Mouse (Mus musculus): Measurements from ENCODE around the gene Fastkd1.
A peak's percentile ranks its signal among the peaks of the same experiment; 100 is the strongest.
"Not testable (repeated sequence)": the region's sequence is repeated elsewhere in the genome, so short reads cannot be mapped to it uniquely, and the experiment has no call there.

Gene Fastkd1

DNA sequence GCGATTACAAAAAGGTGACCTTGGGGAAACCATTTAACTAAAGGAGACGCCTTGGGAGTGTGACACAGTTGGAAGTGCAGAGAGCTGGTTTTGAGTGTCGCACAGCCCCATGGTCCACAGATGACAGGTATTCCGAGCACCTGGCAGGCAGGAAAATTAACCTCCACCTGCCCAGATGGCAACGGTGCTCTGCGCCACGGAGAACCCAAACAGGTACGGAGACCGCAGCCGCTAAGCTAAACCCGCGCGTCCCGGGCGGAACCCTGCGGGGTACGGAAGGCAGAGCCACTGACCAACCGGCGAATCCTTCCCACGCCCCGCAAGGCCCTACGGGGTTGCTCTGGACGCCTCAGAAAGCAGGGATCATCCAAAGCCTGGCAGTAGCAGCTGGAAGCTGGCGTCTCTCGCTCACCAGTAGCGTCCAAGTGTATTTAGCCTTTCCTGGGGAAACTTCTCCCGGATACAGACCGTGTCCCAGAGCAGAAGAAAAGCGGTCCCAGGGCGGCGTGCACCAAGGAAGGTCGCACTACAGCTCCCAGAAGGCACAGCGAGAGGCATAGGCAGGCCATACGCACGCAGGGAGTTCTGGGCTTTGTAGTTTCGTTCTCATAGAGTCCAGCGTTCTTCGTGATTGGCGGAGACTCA lies at the start of gene Fastkd1:
Gene Fastkd1, minus strand, starts transcription at position 536 of the 645 bp plus-strand sequence.
- DNase-seq = peak; percentile 91 to 95

DNA sequence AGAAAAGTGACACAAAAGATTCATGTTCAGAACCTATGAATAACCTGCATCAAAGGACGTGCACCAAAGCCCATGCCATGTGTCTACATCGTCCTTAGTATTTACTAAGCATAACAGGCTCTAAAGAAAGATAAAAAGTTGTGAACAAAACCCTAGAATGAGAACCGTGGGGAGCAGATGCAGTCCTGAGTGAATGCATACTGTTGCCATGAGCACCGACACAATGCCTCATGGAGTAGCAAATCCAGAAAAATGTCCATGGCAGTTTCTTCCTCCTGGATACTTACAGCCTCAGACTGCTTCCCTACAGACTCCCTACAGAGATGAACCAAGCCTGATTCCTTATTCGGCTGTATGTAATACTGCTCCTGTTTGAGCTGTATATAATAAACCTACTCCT lies 47.7 kb upstream of the Fastkd1 start:
- no peak for DNase-seq

DNA sequence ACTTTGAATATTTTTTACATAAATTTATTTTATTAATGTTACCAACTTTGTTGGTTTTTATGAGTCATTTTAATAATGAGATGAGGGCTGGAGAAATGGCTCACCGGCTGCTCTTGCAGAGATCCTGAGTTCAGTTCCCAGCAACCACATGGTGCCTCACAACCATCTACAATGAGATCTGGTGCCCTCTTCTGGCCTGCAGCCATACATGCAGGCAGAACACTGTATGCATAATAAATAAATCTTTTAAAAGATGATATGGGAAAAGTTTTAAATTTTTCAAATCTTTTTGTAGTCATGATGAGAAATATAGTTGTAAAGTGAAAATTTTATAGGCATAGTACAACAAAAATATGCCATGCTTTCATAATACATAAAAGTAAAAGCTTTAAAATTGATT lies 31.8 kb upstream of the Fastkd1 start:
- DNase-seq = no peak

DNA sequence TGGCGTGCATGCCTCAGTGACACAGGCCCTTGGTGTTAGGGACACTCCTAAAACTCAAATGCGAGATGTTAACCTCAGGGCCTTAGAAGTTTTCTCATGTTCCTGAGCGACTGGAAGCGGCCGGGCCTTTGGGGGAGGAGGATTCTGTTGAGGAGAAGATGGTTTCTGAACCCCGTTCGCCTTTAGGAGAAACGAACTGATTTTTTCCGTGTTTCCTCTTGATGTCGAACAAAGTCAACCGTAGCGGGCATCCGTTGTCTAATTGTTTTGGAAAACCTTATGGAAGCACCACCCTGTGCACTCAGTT lies 10.2 kb upstream of the Fastkd1 start:
- DNase-seq = no peak

DNA sequence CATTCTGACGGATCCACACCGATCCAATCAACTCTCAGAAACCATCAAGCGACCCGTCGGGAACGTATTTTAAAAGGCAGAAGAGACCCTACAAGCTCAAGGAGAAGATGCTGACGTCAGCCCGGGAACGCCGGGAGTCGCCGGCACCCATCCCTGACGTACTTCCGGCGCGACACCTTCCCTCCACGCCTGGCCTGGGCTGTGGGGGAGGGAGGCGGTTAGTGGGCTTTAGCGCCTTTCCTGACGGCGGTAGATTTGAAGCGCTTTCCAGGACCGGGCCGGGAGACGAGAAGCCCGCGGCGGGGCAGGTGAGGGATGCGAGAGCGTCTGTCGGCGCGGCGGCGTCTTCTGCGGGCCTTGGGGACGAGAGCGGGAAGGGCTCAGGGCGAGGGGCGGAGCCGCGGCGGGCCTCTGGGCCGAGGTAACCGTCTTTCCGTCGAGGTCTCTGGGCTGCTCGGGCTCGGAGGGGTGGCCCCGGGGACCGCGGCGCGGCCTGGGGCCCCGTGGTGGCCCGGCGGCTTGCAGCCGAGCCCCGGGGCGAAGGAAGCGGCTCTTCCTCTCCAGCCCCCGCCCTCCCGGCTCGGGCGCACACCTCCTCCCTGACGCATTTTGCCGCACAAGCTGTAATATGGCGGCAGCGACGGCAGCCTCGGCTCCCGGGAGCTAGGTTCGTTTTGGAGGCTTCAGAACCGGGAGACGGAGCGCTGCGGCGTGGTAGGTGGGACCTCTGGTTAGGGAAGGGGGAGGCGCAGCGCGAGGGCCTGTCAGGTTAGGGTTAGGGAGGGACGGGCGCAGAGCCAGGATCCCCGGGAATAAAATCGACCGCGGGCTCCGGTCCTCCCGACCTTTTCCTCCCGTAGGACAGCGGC lies 9.6 kb upstream of the Fastkd1 start:
- peak; percentile 96 to 97 for DNase-seq

DNA sequence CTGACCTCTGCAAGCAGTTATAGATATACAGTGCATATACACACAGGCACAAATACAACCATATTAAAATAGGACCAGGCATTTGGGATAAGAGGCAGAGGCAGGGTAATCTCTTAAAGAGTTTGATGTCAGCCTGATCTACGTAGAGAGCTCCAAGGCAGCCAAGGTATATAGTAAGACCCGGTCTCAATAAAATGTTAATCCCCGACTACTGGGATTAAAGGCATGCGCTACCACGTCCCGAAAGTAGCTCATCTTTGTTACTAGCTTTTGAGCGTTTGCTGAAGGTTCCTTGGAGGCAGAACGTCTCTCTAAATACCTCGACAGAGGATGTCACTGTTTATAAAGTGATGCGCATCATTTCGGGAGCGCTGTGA lies 8.9 kb upstream of the Fastkd1 start, which contains the start of gene Ppig:
Gene Ppig, plus strand, starts transcription at position 273 of the 377 bp plus-strand sequence.
- DNase-seq = no peak

DNA sequence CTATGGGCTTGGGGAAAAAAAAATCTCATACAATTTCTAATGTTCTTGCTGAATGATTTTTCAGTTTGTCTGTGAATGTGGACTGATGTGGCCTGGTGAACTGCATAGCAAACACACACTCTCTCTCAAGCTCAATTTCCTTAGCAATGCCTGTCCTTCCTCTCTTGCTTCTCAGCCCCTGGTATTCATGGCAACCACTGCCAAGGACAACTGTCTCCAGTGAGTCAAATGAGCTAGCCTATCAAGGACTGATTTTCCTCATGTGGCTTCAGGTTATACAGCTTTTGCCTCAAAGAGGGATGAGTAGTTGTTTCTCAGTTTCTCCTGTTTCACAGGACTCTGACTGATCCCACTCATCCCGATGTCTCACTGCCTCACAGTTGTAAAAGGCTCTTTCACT lies 5.8 kb upstream of the Fastkd1 start:
- DNase-seq = no peak

DNA sequence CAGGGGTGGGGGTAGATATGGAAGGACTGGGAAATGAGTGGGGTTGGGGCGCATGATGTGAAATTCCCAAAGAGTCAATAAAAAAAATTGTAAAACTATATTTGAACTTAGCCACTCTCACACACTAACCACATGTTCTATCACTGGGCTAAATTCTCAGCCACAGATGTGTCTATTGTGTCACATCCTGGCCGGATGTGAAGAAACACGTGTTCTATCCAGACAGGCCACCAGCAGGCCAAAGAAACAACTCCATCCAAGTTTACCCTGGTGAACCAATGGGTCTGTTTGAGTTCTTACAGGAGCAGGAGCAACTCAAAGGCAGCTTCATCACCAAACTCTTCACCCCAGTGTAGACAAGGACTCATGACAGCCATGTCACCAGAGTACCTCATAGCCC lies 3.2 kb upstream of the Fastkd1 start:
- no peak for DNase-seq

DNA sequence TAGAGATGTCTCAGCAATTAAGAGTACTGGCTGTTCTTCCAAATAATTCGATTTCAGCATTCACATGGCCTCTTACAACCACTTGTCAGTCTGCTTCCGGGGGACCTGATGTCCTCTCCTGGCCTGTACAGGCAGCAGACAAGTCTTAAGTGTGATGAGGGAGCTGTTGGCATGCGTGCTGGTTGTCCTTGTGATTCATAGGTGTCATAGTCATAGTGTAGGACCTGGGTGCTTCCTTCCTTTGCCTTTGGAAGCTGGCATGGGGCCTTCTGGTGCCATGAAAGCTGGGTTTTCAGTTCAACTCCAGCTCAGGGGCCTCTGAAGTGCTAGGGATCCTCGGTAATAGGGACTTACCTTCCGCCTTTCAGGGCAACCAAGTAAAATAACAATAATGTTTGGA lies 810 bp upstream of the Fastkd1 start:
- DNase-seq = no peak

DNA sequence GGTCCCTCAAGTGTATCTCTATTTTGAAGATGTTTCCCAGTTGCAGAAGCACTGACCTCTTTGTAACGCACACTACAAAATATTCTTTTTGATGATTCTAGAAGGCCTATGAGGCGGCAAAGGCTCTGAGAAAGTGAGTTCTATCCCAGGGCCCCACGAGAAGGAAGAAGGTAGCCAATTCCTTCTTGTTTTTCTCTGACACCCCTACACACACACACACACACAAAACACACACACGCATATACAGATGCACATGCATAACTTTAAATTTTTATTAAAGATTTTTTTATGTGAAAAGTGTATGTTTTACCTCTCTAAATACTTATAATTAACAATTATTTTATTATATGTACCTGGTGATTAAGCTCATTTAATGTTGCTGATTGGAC lies 304 bp upstream of the Fastkd1 start:
- DNase-seq = no peak

DNA sequence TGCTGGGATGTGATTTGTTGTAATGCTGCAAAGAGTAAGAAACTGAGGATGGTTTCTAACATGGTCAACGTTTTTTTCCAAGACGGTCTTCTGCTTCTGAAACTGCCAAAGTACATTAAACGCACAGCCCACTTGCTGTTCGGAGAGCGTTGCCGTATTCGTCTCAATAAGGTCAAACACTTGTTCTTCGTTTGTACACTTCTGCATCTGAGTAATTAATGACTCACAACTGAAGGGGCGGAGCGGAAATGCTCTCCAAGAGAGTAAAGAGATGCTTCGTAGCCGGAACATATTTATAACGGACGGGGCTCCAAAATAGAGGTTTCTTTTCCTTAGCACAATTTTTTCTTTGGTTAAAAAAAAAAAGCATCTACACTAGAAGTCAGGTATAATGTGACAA lies 1.1 kb downstream of the Fastkd1 start:
- DNase-seq = peak in 1 of 2 experiments; percentile 6

DNA sequence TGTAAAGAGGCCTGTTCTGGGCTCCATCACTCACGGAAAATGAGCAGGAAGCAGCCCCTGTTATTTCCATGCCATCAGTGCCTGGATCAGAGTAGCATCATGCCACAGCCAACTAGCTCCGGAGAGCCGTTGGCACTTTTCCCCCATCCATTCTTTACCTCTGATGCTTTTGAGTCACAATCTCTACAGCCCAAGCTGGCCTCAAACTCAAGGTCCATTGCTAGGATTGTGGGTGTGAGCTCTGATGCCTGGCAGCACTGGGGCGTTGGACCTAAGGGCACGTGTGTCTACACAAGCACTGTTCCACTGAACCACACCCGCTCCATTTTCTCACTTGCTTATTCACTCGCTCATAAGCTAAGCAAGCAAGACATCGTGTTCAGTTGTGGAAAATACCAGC lies 12.9 kb downstream of the Fastkd1 start:
- DNase-seq = no peak

DNA sequence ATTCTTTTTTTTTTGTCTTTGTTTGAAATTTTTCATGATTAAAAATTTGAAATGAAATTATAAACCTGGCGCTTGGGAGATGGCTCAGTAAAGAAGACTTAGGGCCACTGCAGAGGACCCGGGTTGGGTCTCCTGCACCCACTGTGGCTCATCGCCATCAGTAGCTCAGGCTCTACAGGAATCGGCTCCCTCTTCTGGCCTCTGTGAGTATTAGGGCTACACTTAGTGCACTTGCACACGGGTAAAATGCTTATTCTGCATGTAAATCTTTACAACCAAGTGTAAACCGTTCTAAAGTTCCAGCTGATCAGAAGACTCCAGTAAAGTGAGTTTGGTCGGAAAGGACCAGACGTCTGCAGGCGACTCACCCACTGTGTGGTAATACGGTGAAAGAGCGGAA lies 19.8 kb downstream of the Fastkd1 start:
- no peak for DNase-seq

DNA sequence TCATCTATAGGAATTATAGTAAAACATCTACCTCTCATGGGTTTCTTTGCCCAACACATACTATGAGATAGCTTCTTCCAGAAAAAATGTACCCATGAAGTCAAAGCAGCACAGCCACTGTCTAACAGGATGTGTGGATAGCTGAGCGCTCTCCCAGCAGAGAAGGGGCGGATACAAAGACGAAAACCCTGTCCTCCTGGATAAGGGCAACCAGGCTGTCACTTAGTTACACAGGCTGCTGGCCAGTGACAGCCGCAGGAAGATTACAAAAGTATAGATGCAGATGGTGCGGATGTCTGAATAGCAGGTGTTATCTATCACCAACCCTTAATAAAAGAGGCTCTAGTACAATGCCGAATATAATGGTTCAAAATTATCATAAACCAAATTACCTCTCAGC lies 22.5 kb downstream of the Fastkd1 start:
- no peak for DNase-seq

DNA sequence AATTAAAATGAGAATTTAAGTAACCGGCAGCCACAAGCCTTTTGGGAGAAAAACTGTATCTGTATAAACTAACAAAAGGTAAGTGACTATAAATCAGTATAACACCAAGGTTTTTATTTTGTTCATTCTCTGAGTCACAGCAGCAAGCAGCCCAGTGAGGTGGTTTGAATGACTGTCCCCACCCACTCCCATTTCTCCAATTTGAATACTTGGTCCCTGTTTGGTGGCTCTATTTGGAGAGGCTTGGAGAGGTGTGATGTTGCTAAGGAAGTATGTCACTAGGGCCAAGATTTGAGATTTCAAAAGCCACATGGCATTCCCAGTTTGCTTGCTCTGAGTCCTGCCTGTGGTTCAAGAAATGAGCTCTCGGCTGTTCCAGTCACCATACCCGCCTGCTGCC lies 23.1 kb downstream of the Fastkd1 start:
- DNase-seq = no peak

DNA sequence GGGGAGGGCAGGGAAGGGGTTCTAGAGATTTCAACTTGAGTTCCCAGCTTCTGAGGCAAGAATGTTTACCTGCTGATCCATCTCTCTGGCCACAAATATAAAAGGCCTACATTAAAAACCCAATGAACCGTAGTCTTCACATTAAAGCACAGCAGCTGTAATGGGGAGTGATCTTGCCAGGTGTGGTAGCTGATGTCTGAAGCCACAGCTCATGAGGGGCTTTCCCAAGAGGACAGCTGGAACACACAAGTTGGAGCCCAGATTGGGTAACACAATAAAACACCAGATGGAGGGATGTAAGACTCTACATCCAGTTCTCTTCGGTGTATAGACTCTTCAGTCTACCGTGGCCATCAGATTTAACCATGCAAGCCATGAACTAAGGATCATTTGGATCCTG lies 28.8 kb downstream of the Fastkd1 start:
- DNase-seq = no peak

DNA sequence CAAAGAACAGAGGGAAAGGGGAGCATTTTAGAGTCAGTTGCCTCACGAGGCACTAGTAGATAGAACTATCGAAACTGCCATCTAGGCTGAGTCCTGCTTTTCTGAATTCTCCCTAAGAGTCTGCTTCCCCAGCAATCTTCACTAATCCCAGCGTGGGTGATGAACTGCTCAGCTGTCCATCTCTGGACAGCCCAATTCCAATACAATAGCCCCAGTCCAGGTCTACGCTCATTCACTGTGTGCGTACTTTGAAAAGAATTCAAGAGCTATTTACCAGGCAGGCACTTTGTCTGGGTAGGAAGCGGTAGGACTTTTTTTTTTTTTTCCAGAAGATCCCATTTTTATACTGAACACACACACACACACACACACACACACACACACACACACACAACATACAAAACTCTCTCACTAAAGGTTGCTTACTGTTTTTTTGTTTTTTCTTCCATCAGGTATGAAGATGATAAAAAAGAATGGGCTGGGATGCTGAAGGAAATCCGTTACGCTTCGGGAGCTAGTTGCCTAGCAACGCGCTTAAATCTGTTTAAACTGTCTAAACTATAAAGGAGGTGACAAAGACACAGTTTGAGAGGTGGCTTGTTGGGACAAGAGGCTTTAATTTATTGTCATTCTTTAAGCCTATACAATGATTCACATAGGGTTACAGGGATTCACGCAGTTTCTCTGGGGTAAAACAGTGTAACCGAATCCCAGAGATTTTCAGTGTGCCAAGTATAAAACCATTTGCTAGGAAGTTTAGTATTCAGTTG lies 30.1 kb downstream of the Fastkd1 start:
- DNase-seq = no peak

DNA sequence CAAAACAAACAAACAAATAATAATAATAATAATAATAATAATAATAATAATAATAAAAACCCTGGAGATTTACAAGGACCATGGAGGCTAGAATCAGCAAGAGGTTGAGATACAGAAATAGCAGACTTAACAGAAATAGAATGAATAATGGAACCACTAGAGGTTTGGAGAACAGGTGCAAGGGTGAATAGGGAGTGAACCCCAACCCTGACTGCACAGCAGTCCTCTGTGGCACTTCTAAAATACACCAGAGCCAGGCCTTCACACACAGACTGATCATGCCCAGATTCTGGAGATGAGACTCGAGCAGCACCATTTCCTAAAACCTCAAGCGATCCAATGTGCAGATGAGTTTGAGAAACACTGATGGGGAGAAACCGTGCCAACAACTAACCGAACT lies 31.4 kb downstream of the Fastkd1 start:
- DNase-seq = no peak

DNA sequence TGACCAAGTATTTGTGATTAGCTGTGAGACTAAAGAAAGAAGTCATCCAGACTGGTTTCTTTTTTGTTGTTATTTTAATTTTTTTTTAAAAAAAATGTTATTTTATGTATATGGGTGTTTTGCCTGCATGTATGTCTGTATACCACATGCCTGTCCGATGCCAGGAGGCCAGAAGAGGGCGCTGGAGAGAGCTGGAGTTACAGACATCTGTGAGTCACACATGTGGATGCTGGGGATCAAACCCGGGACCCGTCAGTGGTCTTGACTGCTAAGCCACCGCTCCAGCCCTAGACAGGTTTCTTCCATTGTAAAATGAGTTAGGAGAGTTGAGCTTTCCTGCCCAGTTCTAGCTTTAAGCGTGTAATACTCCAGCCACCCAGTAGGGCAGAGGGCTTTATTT lies 33.3 kb downstream of the Fastkd1 start:
- DNase-seq = peak; percentile 39 to 47

DNA sequence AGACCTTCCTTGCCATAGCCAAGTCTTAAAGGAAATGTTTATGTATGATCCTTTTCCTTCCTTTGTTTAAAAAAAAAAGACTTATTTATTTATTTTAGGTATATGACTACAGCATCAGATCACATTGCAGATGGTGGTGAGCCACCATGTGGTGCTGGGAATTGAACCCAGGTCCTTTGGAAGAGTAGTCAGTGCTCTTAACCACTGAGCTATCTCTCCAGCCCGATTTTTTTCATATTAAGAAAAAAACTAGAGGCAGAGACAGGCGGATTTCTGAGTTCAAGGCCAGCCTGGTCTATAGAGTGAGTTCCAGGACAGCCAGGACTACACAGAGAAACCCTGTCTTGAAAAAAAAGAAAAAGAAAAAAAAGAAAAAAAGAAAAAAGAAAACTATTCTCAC lies 36.1 kb downstream of the Fastkd1 start:
- DNase-seq = not testable (repeated sequence)

DNA sequence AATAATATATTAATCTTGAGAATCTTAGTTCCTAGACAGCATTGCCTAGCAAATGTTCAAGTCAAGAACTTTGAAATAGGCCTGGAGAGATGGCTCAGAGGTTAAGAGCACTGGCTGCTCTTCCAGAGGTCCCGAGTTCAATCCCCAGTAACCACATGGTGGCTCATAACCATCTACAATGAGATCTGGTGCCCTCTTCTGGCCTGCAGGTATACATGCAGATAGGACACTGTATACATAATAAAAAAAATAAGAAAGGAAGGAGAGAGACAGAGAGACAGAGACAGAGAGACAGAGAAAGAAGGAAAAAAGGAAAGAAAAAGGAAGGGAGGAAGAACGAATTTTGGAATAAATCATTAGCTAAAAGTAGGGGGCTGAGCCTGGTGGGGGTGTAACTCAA lies 36.6 kb downstream of the Fastkd1 start:
- peak in 1 of 2 experiments; percentile 8 for DNase-seq

DNA sequence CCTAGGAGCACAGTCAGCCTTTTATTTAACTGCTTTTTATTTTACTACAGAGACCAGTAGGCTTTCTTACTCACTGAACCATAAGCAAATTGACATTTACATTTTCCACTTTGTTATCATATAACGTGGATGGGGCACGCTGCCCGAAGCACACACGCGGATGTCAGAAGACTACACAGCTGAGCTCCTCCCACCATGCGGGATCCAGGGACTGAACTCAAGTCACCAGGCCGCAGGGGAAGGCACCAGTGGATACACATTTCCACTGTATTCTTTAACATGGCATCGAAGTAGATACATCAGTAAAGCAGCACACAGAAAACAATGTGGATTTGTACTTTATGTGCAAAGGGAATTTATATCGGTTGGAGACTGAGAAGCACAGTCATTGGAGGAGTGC lies 38.0 kb downstream of the Fastkd1 start:
- no peak for DNase-seq

DNA sequence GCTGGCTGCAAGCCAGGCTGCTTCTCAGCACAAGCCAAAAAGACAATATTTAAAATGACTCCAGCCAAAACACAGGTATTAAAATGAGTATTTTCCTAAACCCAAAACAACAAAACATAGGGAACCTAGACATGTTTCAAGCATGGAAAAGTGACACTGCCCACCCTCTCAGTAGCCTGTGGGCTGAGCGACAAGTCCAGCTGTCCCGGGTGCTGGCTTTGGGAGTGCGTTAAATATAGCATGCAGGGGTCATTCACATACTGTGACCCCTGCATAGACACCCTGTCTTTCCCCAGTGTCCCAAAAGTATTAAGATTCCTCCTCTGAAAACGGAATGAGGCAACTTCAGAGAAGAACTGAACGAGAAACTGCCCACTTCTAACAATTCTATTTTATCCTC lies 39.6 kb downstream of the Fastkd1 start:
- peak in 1 of 2 experiments; percentile 14 for DNase-seq

DNA sequence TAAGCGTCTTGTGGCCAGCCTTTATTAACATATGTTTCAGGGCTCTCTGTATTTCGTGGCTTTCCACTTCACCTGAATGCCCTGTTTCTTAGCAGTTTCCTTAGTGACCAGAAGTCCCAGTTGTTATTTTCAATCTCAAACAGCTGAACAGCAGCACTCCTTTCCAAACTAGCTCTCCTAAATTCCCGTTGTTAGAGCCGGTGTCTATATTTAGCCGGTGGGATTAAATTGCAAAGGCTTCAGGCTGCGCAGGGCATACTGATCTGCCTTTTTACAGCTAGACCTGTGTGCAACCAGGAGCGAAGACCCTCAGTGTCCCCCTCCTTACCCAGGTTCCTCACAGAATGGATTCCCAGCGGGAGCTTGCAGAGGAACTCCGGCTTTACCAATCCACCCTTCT lies 43.5 kb downstream of the Fastkd1 start, which contains the start of gene Klhl41:
Gene Klhl41, plus strand, starts transcription at position 268 of the 400 bp plus-strand sequence.
- no peak for DNase-seq

Measured in kidney, postnatal 25 days (tissue).